Mouse (Mus musculus) lung, embryonic 14.5 days (tissue): Measurements from ENCODE around the gene Pde4d. TPM values are rescaled to one million over a fixed set of nuclear protein-coding genes. Genes with fewer than 3 reads are reported as not detected.
A peak's percentile ranks its signal among the peaks of the same experiment; 100 is the strongest.

Source experiments
- ATAC-seq: fragments of 200-750 bp; cut with Nextera tagmentation; 2 replicates; pipeline ENCODE4 v1.8.0; 2017; ENCODE audit warnings: mild to moderate bottlenecking, moderate TSS enrichment, moderate library complexity; ENCODE audit not compliant: insufficient read depth
- DNase-seq: peaks from one replicate; pipeline ENCODE4 v3.0.0-alpha.2; 2015
- H3K27ac ChIP-seq: fragments of 300-500 bp; sonication (generic); 2 replicates; pipeline ENCODE4 v1.5.1; 2014; ENCODE audit warnings: low read depth, mild to moderate bottlenecking, moderate library complexity
- H3K27me3 ChIP-seq: fragments of 300-500 bp; sonication (generic); 2 replicates; pipeline ENCODE4 v1.6.1; 2014; ENCODE audit warnings: low read length, control low read depth; ENCODE audit not compliant: insufficient read depth
- H3K36me3 ChIP-seq: fragments of 300-500 bp; sonication (generic); 2 replicates; pipeline ENCODE4 v1.6.1; 2014; ENCODE audit warnings: control low read depth; ENCODE audit not compliant: insufficient read depth
- H3K4me1 ChIP-seq: fragments of 300-500 bp; sonication (generic); 2 replicates; pipeline ENCODE4 v1.6.1; 2014; ENCODE audit warnings: antibody characterized with exemption, control low read depth; ENCODE audit not compliant: insufficient read depth
- H3K4me2 ChIP-seq: fragments of 300-500 bp; sonication (generic); 2 replicates; pipeline ENCODE4 v1.6.1; 2014; ENCODE audit warnings: mild to moderate bottlenecking
- H3K4me3 ChIP-seq: fragments of 300-500 bp; sonication (generic); 2 replicates; pipeline ENCODE4 v1.5.1; 2014; ENCODE audit warnings: low read depth, low read length
- H3K9ac ChIP-seq: fragments of 300-500 bp; sonication (generic); 2 replicates; pipeline ENCODE4 v1.6.1; 2014
- H3K9me3 ChIP-seq: fragments of 300-500 bp; sonication (generic); 2 replicates; pipeline ENCODE4 v1.6.1; 2016; ENCODE audit warnings: low read depth, low read length, control low read depth
- CTCF ChIP-seq: IDR thresholded peaks from 2 replicates; pipeline ENCODE4 v1.5.1; 2016; ENCODE audit warnings: antibody characterized with exemption, low read depth
- WGBS: fragments of 180-500 bp; shearing (Covaris S2); extraction: QIAGEN DNeasy Blood & Tissue Kit; methylation state at CpG from one replicate; pipeline ENCODE4 v1.1.7; 2014; 5-methylcytosine and 5-hydroxymethylcytosine counted together
- polyA plus RNA-seq: library from polyadenylated mRNA; unstranded; fragments of >200 nt; fragmentation: Nextera tagmentation; extraction: Ambion mirVana; gene quantifications from 2 replicates; pipeline ENCODE4 v1.2.1, GENCODE M21; 2014

Pde4d gene
- polyA plus RNA-seq, 1 experiment from 2014 or later, result 16.2 TPM

GRCm38 (mm10) chr13:108596938-108597337, 147.2 kb downstream of the Pde4d start:
- H3K4me1 ChIP-seq, result no peaks in the 10 kb centered on the region
- no peak overlapping the region for H3K4me3 ChIP-seq
- H3K9ac ChIP-seq, result no peak overlapping the region
- 57% methylated on average over 3 of the region's 3 CpGs for WGBS
- H3K36me3 ChIP-seq, result no peaks in the 10 kb centered on the region
- DNase-seq (no peak), ATAC-seq (no peak)
- no peak for TF ChIP-seq CTCF
- no peak overlapping the region for H3K27ac ChIP-seq
- H3K9me3 ChIP-seq, result no peaks in the 10 kb centered on the region
- H3K4me2 ChIP-seq, result no peak overlapping the region
- no peaks in the 10 kb centered on the region for H3K27me3 ChIP-seq

GRCm38 (mm10) chr13:108598673-108599072, 148.9 kb downstream of the Pde4d start:
- no peak for DNase-seq

GRCm38 (mm10) chr13:108599186-108599900, 149.6 kb downstream of the Pde4d start:
- no peak for ATAC-seq

More at GRCm38 (mm10) chr13:108598673-108599072, 148.9 kb downstream of the Pde4d start:
- H3K9ac ChIP-seq, result no peak overlapping the region
- H3K4me2 ChIP-seq, result no peak overlapping the region
- 74% methylated on average over 3 of the region's 3 CpGs for WGBS
- H3K4me1 ChIP-seq, result no peaks in the 10 kb centered on the region
- no peak overlapping the region for H3K27ac ChIP-seq
- no peaks in the 10 kb centered on the region for H3K27me3 ChIP-seq
- no peak overlapping the region for H3K4me3 ChIP-seq
- no peaks in the 10 kb centered on the region for H3K36me3 ChIP-seq
- no peaks in the 10 kb centered on the region for H3K9me3 ChIP-seq
- TF ChIP-seq CTCF, result no peak
- no peak for ATAC-seq

GRCm38 (mm10) chr13:108601021-108601420, 151.3 kb downstream of the Pde4d start:
- H3K4me1 ChIP-seq, result no peaks in the 10 kb centered on the region
- no peak for TF ChIP-seq CTCF
- H3K27me3 ChIP-seq, result no peaks in the 10 kb centered on the region
- ATAC-seq (peak; percentile 66; the same call in 1 of the 2 replicates), DNase-seq (peak; percentile 77)
- H3K4me2 ChIP-seq, result no peak overlapping the region
- no peaks in the 10 kb centered on the region for H3K9me3 ChIP-seq
- H3K27ac ChIP-seq, result no peak overlapping the region
- H3K36me3 ChIP-seq, result no peaks in the 10 kb centered on the region
- no peak overlapping the region for H3K4me3 ChIP-seq
- WGBS, result 74% methylated on average over 2 of the region's 2 CpGs
- no peak overlapping the region for H3K9ac ChIP-seq

More at GRCm38 (mm10) chr13:108599186-108599900, 149.6 kb downstream of the Pde4d start:
- H3K4me3 ChIP-seq, result no peak overlapping the region
- H3K4me2 ChIP-seq, result no peak overlapping the region
- TF ChIP-seq CTCF, result no peak
- H3K27ac ChIP-seq, result no peak overlapping the region
- H3K4me1 ChIP-seq, result no peaks in the 10 kb centered on the region
- H3K36me3 ChIP-seq, result no peaks in the 10 kb centered on the region
- 58% methylated on average over 6 of the region's 6 CpGs for WGBS
- peak; percentile 39 for DNase-seq
- H3K9ac ChIP-seq, result no peak overlapping the region
- H3K27me3 ChIP-seq, result no peaks in the 10 kb centered on the region
- H3K9me3 ChIP-seq, result no peaks in the 10 kb centered on the region

- no peak overlapping the region for H3K4me3 ChIP-seq
- no peak for TF ChIP-seq CTCF
- H3K36me3 ChIP-seq, result no peaks in the 10 kb centered on the region
- H3K9ac ChIP-seq, result no peak overlapping the region
- H3K4me1 ChIP-seq, result no peaks in the 10 kb centered on the region
- 55% methylated on average over 1 of the region's 1 CpGs for WGBS
- no peaks in the 10 kb centered on the region for H3K9me3 ChIP-seq
- H3K27me3 ChIP-seq, result no peaks in the 10 kb centered on the region
- no peak overlapping the region for H3K27ac ChIP-seq
- no peak for ATAC-seq
- DNase-seq, result no peak
- H3K4me2 ChIP-seq, result no peak overlapping the region
Measured at GRCm38 (mm10) chr13:108603502-108603901, 153.8 kb downstream of the Pde4d start.

- DNase-seq (no peak), ATAC-seq (no peak)
- Histone ChIP-seq H3K9me3 (no peaks in the 10 kb centered on the region), H3K36me3 (no peaks in the 10 kb centered on the region), H3K9ac (no peak overlapping the region), H3K27me3 (no peaks in the 10 kb centered on the region), H3K4me2 (no peak overlapping the region), H3K27ac (no peak overlapping the region), H3K4me1 (no peaks in the 10 kb centered on the region), H3K4me3 (no peak overlapping the region)
- TF ChIP-seq CTCF, result no peak
Measured at GRCm38 (mm10) chr13:108604213-108604612, 154.5 kb downstream of the Pde4d start.

- no peaks in the 10 kb centered on the region for H3K9me3 ChIP-seq
- no peaks in the 10 kb centered on the region for H3K4me1 ChIP-seq
- H3K9ac ChIP-seq, result no peak overlapping the region
- H3K4me3 ChIP-seq, result no peak overlapping the region
- no peaks in the 10 kb centered on the region for H3K36me3 ChIP-seq
- 49% methylated on average over 1 of the region's 1 CpGs for WGBS
- ATAC-seq (no peak), DNase-seq (no peak)
- H3K4me2 ChIP-seq, result no peak overlapping the region
- TF ChIP-seq CTCF, result no peak
- H3K27ac ChIP-seq, result no peak overlapping the region
- no peaks in the 10 kb centered on the region for H3K27me3 ChIP-seq
Measured at GRCm38 (mm10) chr13:108618207-108618606, 168.5 kb downstream of the Pde4d start.
